Mouse (Mus musculus): Measurements from ENCODE around the gene Dchs1. TPM values are rescaled to one million over a fixed set of nuclear protein-coding genes. Genes with fewer than 3 reads are reported as not detected.

Gene Dchs1
- polyA plus RNA-seq, 1 experiment from 2014 or later: 20.7 TPM

DNA sequence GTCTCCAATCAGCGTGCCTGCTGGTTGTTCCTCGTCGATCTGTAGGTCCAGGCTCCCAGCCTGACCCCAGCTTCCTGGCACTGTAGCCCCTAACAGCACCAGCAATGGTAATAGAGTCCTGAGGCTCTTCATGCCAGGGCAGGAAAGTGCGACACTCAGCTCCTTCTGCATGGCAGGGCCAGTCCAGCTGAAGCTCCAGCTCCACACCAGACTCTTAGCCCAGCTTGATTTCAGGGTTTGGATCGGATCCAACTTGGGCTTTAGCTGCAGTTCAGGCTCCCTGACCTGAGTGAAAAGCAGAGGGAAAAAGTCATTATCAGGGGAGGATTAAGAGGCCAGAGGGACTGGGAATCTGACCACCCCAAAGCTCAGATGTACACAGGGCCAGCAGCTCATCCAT lies 14.4 kb downstream of the Dchs1 start:
- no peak for TF ChIP-seq CTCF (IDR thresholded peaks at IDR 0.05; ENCODE audit: low read depth)
- Histone ChIP-seq H3K9me3 (ENCODE audit: low read depth, low read length) (no peaks in the 10 kb centered on the region), H3K4me3 (ENCODE audit: low read depth, low read length) (no peak overlapping the region), H3K9ac (no peak overlapping the region), H3K36me3 (ENCODE audit: insufficient read depth) (peaks cover 52% of the 10 kb centered on the region), H3K27me3 (ENCODE audit: insufficient read depth, low read length) (no peaks in the 10 kb centered on the region), H3K4me2 (no peak overlapping the region), H3K27ac (ENCODE audit: low read depth) (0 out of 2 replicates have a peak overlapping the region, but pooled peaks have one; percentile 7), H3K4me1 (ENCODE audit: insufficient read depth) (0 out of 2 replicates have a peak, but pooled peaks cover 10% of the 10 kb centered on the region)
- ATAC-seq (ENCODE audit: insufficient read depth): no peak
- 72% methylated on average over 5 of the region's 5 CpGs for WGBS
- DNase-seq: peak; percentile 69

- DNase-seq (no peak), ATAC-seq (ENCODE audit: insufficient read depth) (no peak)
- TF ChIP-seq CTCF (IDR thresholded peaks at IDR 0.05; ENCODE audit: low read depth): no peak
- Histone ChIP-seq H3K4me1 (ENCODE audit: insufficient read depth) (0 out of 2 replicates have a peak, but pooled peaks cover 7% of the 10 kb centered on the region), H3K9me3 (ENCODE audit: low read depth, low read length) (no peaks in the 10 kb centered on the region), H3K4me3 (ENCODE audit: low read depth, low read length) (no peak overlapping the region), H3K27ac (ENCODE audit: low read depth) (no peak overlapping the region), H3K4me2 (no peak overlapping the region), H3K27me3 (ENCODE audit: insufficient read depth, low read length) (no peaks in the 10 kb centered on the region), H3K36me3 (ENCODE audit: insufficient read depth) (peaks cover 60% of the 10 kb centered on the region), H3K9ac (no peak overlapping the region)
- 95% methylated on average over 15 of the region's 15 CpGs for WGBS
These were observed 15.1 kb downstream of the Dchs1 start for GRCm38 (mm10) chr7:105772331-105772730.

- DNase-seq: no peak
- Histone ChIP-seq H3K9ac (no peak overlapping the region), H3K4me2 (no peak overlapping the region), H3K27me3 (ENCODE audit: insufficient read depth, low read length) (no peaks in the 10 kb centered on the region), H3K9me3 (ENCODE audit: low read depth, low read length) (no peaks in the 10 kb centered on the region), H3K36me3 (ENCODE audit: insufficient read depth) (peaks cover 75% of the 10 kb centered on the region), H3K4me3 (ENCODE audit: low read depth, low read length) (no peak overlapping the region), H3K4me1 (ENCODE audit: insufficient read depth) (0 out of 2 replicates have a peak, but pooled peaks cover 3% of the 10 kb centered on the region), H3K27ac (ENCODE audit: low read depth) (no peak overlapping the region)
- 87% methylated on average over 3 of the region's 3 CpGs for WGBS
- TF ChIP-seq CTCF (IDR thresholded peaks at IDR 0.05; ENCODE audit: low read depth): no peak
- no peak for ATAC-seq (ENCODE audit: insufficient read depth)
These were observed 17.5 kb downstream of the Dchs1 start for GRCm38 (mm10) chr7:105769959-105770358.

- H3K9me3 ChIP-seq (ENCODE audit: low read depth, low read length): no peaks in the 10 kb centered on the region
- DNase-seq: peak; percentile 51
- peak overlapping the region; percentile 32; the same call in 1 of the 2 replicates for H3K27ac ChIP-seq (ENCODE audit: low read depth)
- 17% methylated on average over 6 of the region's 6 CpGs for WGBS
- H3K4me2 ChIP-seq: 0 out of 2 replicates have a peak overlapping the region, but pooled peaks have one; percentile 8
- H3K27me3 ChIP-seq (ENCODE audit: insufficient read depth, low read length): no peaks in the 10 kb centered on the region
- no peak for TF ChIP-seq CTCF (IDR thresholded peaks at IDR 0.05; ENCODE audit: low read depth)
- no peak for ATAC-seq (ENCODE audit: insufficient read depth)
- no peak overlapping the region for H3K9ac ChIP-seq
- no peak overlapping the region for H3K4me3 ChIP-seq (ENCODE audit: low read depth, low read length)
- peaks cover 93% of the 10 kb centered on the region for H3K36me3 ChIP-seq (ENCODE audit: insufficient read depth)
- H3K4me1 ChIP-seq (ENCODE audit: insufficient read depth): no peaks in the 10 kb centered on the region
These were observed 19.7 kb downstream of the Dchs1 start for GRCm38 (mm10) chr7:105767729-105768165.

DNA sequence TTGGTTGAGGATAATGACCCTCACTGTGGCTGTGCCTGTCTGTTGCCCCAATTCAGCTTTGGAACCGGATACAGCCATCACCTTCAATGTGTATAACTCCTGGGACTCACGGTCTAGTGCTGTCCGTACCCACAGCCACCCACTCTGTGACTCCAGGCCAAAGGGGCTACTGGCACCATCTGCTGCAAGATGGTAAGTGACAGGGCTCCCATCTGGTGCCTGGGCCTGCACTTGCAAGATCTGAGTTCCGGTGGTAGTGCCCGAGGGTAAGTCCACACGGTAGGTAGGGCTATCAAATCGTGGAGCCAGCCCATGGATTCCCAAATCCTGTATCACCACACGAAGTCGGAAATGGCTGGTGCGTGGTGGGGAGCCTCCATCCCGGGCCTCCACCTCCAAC lies 23.1 kb downstream of the Dchs1 start:
- H3K9me3 ChIP-seq (ENCODE audit: low read depth, low read length): no peaks in the 10 kb centered on the region
- H3K27me3 ChIP-seq (ENCODE audit: insufficient read depth, low read length): no peaks in the 10 kb centered on the region
- H3K36me3 ChIP-seq (ENCODE audit: insufficient read depth): peaks cover 81% of the 10 kb centered on the region
- no peak for TF ChIP-seq CTCF (IDR thresholded peaks at IDR 0.05; ENCODE audit: low read depth)
- ATAC-seq (ENCODE audit: insufficient read depth): no peak
- no peak overlapping the region for H3K27ac ChIP-seq (ENCODE audit: low read depth)
- no peak for DNase-seq
- WGBS: 91% methylated on average over 11 of the region's 11 CpGs
- H3K4me3 ChIP-seq (ENCODE audit: low read depth, low read length): no peak overlapping the region
- no peaks in the 10 kb centered on the region for H3K4me1 ChIP-seq (ENCODE audit: insufficient read depth)
- H3K4me2 ChIP-seq: no peak overlapping the region
- no peak overlapping the region for H3K9ac ChIP-seq

GRCm38 (mm10) chr7:105762517-105763270 lies 24.8 kb downstream of the Dchs1 start:
- no peak for TF ChIP-seq CTCF (IDR thresholded peaks at IDR 0.05; ENCODE audit: low read depth)
- Histone ChIP-seq H3K36me3 (ENCODE audit: insufficient read depth) (peaks cover 87% of the 10 kb centered on the region), H3K9ac (no peak overlapping the region), H3K4me2 (peak overlapping the region; percentile 44), H3K4me1 (ENCODE audit: insufficient read depth) (no peaks in the 10 kb centered on the region), H3K9me3 (ENCODE audit: low read depth, low read length) (no peaks in the 10 kb centered on the region), H3K27ac (ENCODE audit: low read depth) (no peak overlapping the region), H3K27me3 (ENCODE audit: insufficient read depth, low read length) (no peaks in the 10 kb centered on the region), H3K4me3 (ENCODE audit: low read depth, low read length) (no peak overlapping the region; the same call in 1 of the 2 replicates)
- no peak for DNase-seq
- 48% methylated on average over 55 of the region's 55 CpGs for WGBS
- peak; percentile 18 for ATAC-seq (ENCODE audit: insufficient read depth)

- H3K9ac ChIP-seq: no peak overlapping the region
- H3K4me1 ChIP-seq (ENCODE audit: insufficient read depth): no peaks in the 10 kb centered on the region
- no peak for TF ChIP-seq CTCF (IDR thresholded peaks at IDR 0.05; ENCODE audit: low read depth)
- no peaks in the 10 kb centered on the region for H3K27me3 ChIP-seq (ENCODE audit: insufficient read depth, low read length)
- DNase-seq: no peak
- no peak overlapping the region for H3K27ac ChIP-seq (ENCODE audit: low read depth)
- H3K4me2 ChIP-seq: peak overlapping the region; percentile 44
- 47% methylated on average over 51 of the region's 51 CpGs for WGBS
- no peaks in the 10 kb centered on the region for H3K9me3 ChIP-seq (ENCODE audit: low read depth, low read length)
- peak; percentile 10 for ATAC-seq (ENCODE audit: insufficient read depth)
- H3K36me3 ChIP-seq (ENCODE audit: insufficient read depth): peaks cover 88% of the 10 kb centered on the region
- no peak overlapping the region; the same call in 1 of the 2 replicates for H3K4me3 ChIP-seq (ENCODE audit: low read depth, low read length)
These were observed 25.5 kb downstream of the Dchs1 start for GRCm38 (mm10) chr7:105761813-105762484.

Data from lung, embryonic 14.5 days (tissue).